Mouse (Mus musculus) layer of hippocampus, adult 8-10 months (tissue): ENCODE measurements around the gene Syn3. TPM values are rescaled to one million over a fixed set of nuclear protein-coding genes. Genes with fewer than 3 reads are reported as not detected.

Experiments
- DNase-seq, 2 experiments: peaks; one replicate each; pipeline ENCODE4 v3.0.0; 2022; ENCODE audit warnings: low spot score in 2 of 2
- total RNA-seq, 4 experiments: library from RNA; stranded (reverse); gene quantifications; 2 replicates each; pipeline ENCODE4 v1.2.4; 2022

Gene Syn3
- total RNA-seq, 4 experiments from 2014 or later: 18.9 to 21.7 (median 19.6) TPM

GRCm38 (mm10) chr10:86225480-86225879 lies 273.2 kb downstream of the Syn3 start:
- DNase-seq: no peak

- DNase-seq: no peak
These were observed 279.7 kb downstream of the Syn3 start for GRCm38 (mm10) chr10:86218984-86219383.

- DNase-seq: no peak
These were observed 281.9 kb downstream of the Syn3 start for GRCm38 (mm10) chr10:86216836-86217235.

GRCm38 (mm10) chr10:86212062-86212461 lies 286.6 kb downstream of the Syn3 start:
- no peak for DNase-seq

GRCm38 (mm10) chr10:86203915-86204314 lies 294.8 kb downstream of the Syn3 start:
- no peak for DNase-seq

- no peak for DNase-seq
These were observed 295.5 kb downstream of the Syn3 start for GRCm38 (mm10) chr10:86203175-86203574.

- no peak for DNase-seq
These were observed 296.9 kb downstream of the Syn3 start for GRCm38 (mm10) chr10:86201826-86202225.

GRCm38 (mm10) chr10:86201006-86201405 lies 297.7 kb downstream of the Syn3 start:
- no peak for DNase-seq

GRCm38 (mm10) chr10:86196414-86197025 lies 302.2 kb downstream of the Syn3 start:
- no peak for DNase-seq

- DNase-seq: no peak
These were observed 304.0 kb downstream of the Syn3 start for GRCm38 (mm10) chr10:86194722-86195121.

- DNase-seq: no peak
These were observed 304.7 kb downstream of the Syn3 start for GRCm38 (mm10) chr10:86193863-86194434.

- DNase-seq: no peak
These were observed 310.1 kb downstream of the Syn3 start for GRCm38 (mm10) chr10:86188614-86189013.

GRCm38 (mm10) chr10:86187881-86188280 lies 310.8 kb downstream of the Syn3 start:
- no peak for DNase-seq

- DNase-seq: no peak
These were observed 315.4 kb downstream of the Syn3 start for GRCm38 (mm10) chr10:86183148-86183885.

- DNase-seq: peak; percentile 19 to 38
These were observed 316.4 kb downstream of the Syn3 start for GRCm38 (mm10) chr10:86182183-86182805.

GRCm38 (mm10) chr10:86176411-86176810 lies 322.3 kb downstream of the Syn3 start:
- no peak for DNase-seq

GRCm38 (mm10) chr10:86174017-86174416 lies 324.7 kb downstream of the Syn3 start:
- DNase-seq: no peak

- DNase-seq: no peak
These were observed 325.4 kb downstream of the Syn3 start for GRCm38 (mm10) chr10:86173284-86173683.

GRCm38 (mm10) chr10:86171246-86171645 lies 327.4 kb downstream of the Syn3 start:
- DNase-seq: no peak

- no peak for DNase-seq
These were observed 330.6 kb downstream of the Syn3 start for GRCm38 (mm10) chr10:86168084-86168483.

- DNase-seq: no peak
These were observed 331.8 kb downstream of the Syn3 start for GRCm38 (mm10) chr10:86166854-86167268.

GRCm38 (mm10) chr10:86164098-86164497 lies 334.6 kb downstream of the Syn3 start:
- DNase-seq: no peak
